Mouse (Mus musculus) MEL (cell line): ENCODE results near the gene Nrf1.
A peak's percentile ranks its signal among the peaks of the same experiment; 100 is the strongest.

Experiments used
- CTCF ChIP-seq, 3 experiments: IDR thresholded peaks in 2 of 3; conservative IDR thresholded peaks in 1 of 3; 2 replicates each; pipeline ENCODE4 v1.5.1; 2011 to 2012; ENCODE audit warnings: low read length in 3 of 3, low read depth in 2 of 3, mild to moderate bottlenecking in 2 of 3, improper control_type of control experiment in 1 of 3, inconsistent platforms in 1 of 3, mixed read lengths in 1 of 3, moderate library complexity in 1 of 3; ENCODE audit not compliant: control insufficient read depth in 1 of 3, insufficient read depth in 1 of 3, poor library complexity in 1 of 3, severe bottlenecking in 1 of 3
- GATA1 ChIP-seq: IDR thresholded peaks from 2 replicates; pipeline ENCODE4 v1.6.1; 2011; ENCODE audit warnings: low read depth, low read length, improper control_type of control experiment
- MXI1 ChIP-seq: IDR thresholded peaks from 2 replicates; pipeline ENCODE4 v1.6.1; 2011; ENCODE audit warnings: mild to moderate bottlenecking, low read depth, low read length, improper control_type of control experiment
- POLR2A ChIP-seq, 2 experiments: IDR thresholded peaks; 2 replicates each; pipeline ENCODE4 v1.6.1; 2011 to 2012; ENCODE audit warnings: low read length in 2 of 2, mild to moderate bottlenecking in 2 of 2, control low read depth in 1 of 2, improper control_type of control experiment in 1 of 2, low read depth in 1 of 2, moderate library complexity in 1 of 2; ENCODE audit not compliant: control insufficient read depth in 1 of 2, insufficient read depth in 1 of 2, poor library complexity in 1 of 2
- POLR2AphosphoS2 ChIP-seq: IDR thresholded peaks from 2 replicates; pipeline ENCODE4 v1.6.1; 2011; ENCODE audit warnings: low read length, improper control_type of control experiment
- TAL1 ChIP-seq: IDR thresholded peaks from 2 replicates; pipeline ENCODE4 v1.6.1; 2012; ENCODE audit warnings: mild to moderate bottlenecking, inconsistent platforms, low read length, moderate library complexity, mixed read lengths

DNA sequence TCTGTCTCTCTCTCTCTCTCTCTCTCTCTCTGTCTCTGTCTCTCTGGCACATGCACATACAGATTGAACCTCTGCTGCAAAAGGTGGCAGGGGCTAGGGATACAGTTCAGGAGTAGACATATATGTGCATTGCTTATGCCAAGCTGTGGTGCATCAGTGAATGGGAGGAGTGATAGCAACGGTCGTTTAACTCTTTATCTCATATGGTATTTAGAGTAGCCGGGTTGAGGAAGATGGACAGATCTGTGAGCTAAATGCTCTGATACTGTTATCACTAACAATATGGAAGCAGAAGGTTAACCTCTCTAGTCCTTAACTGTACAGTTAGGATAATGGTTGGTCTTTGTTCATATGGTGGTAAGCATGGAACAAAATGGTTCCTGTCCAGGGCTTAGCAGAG is 84.6 kb downstream of the Nrf1 start:
- TF ChIP-seq CTCF (IDR thresholded peaks at IDR 0.05 in 2 of 3, conservative IDR thresholded peaks at IDR 0.05 in 1 of 3; ENCODE audit: control insufficient read depth in 1 of 3, insufficient read depth in 1 of 3, low read depth in 2 of 3, low read length in 3 of 3, poor library complexity in 1 of 3, severe bottlenecking in 1 of 3) (no peak), GATA1 (peak; percentile 58), TAL1 (no peak), POLR2AphosphoS2 (no peak), POLR2A (IDR thresholded peaks at IDR 0.05; ENCODE audit: control insufficient read depth in 1 of 2, insufficient read depth in 1 of 2, low read depth in 1 of 2, low read length in 2 of 2, poor library complexity in 1 of 2) (no peak), MXI1 (no peak)
